Mouse (Mus musculus): ENCODE data around the gene Tmc6. TPM values are rescaled to one million over a fixed set of nuclear protein-coding genes. Genes with fewer than 3 reads are reported as not detected.
A peak's percentile ranks its signal among the peaks of the same experiment; 100 is the strongest.

Gene Tmc6
- polyA plus RNA-seq, 1 experiment from 2014 or later, result 50.5 TPM

GRCm38 (mm10) chr11:117728245-117728644, 53.8 kb downstream of the Tmc6 start:
- Histone ChIP-seq H3K27me3 (ENCODE audit: insufficient read depth, low read length) (no peaks in the 10 kb centered on the region), H3K4me2 (replicated peaks; ENCODE audit: low read depth, low read length) (no peak overlapping the region), H3K27ac (ENCODE audit: low read length) (peak overlapping the region; percentile 19), H3K4me3 (ENCODE audit: low read length) (no peak overlapping the region), H3K4me1 (ENCODE audit: insufficient read depth, low read length) (peaks cover 33% of the 10 kb centered on the region), H3K9ac (replicated peaks; ENCODE audit: low read length) (no peak overlapping the region), H3K36me3 (ENCODE audit: insufficient read depth, low read length) (0 out of 2 replicates have a peak, but pooled peaks cover under 1% of the 10 kb centered on the region), H3K9me3 (ENCODE audit: low read length) (no peaks in the 10 kb centered on the region)
- no peak for ATAC-seq (ENCODE audit: low FRiP score, low TSS enrichment)
- 79% methylated on average over 5 of the region's 5 CpGs for WGBS

GRCm38 (mm10) chr11:117727031-117727430, 55.0 kb downstream of the Tmc6 start:
- Histone ChIP-seq H3K36me3 (ENCODE audit: insufficient read depth, low read length) (peaks cover 9% of the 10 kb centered on the region; the same call in 1 of the 2 replicates), H3K4me1 (ENCODE audit: insufficient read depth, low read length) (peaks cover 33% of the 10 kb centered on the region), H3K4me2 (replicated peaks; ENCODE audit: low read depth, low read length) (no peak overlapping the region), H3K27ac (ENCODE audit: low read length) (no peak overlapping the region), H3K9me3 (ENCODE audit: low read length) (no peaks in the 10 kb centered on the region), H3K4me3 (ENCODE audit: low read length) (no peak overlapping the region), H3K27me3 (ENCODE audit: insufficient read depth, low read length) (no peaks in the 10 kb centered on the region), H3K9ac (replicated peaks; ENCODE audit: low read length) (no peak overlapping the region)
- 90% methylated on average over 4 of the region's 4 CpGs for whole genome bisulfite sequencing
- ATAC-seq (ENCODE audit: low FRiP score, low TSS enrichment), result no peak

GRCm38 (mm10) chr11:117724604-117725301, 57.2 kb downstream of the Tmc6 start:
- H3K4me2 ChIP-seq (replicated peaks; ENCODE audit: low read depth, low read length), result no peak overlapping the region
- no peak overlapping the region for H3K27ac ChIP-seq (ENCODE audit: low read length)
- H3K9me3 ChIP-seq (ENCODE audit: low read length), result no peaks in the 10 kb centered on the region
- peaks cover 26% of the 10 kb centered on the region for H3K36me3 ChIP-seq (ENCODE audit: insufficient read depth, low read length)
- WGBS, result 76% methylated on average over 6 of the region's 6 CpGs
- ATAC-seq (ENCODE audit: low FRiP score, low TSS enrichment), result no peak
- H3K27me3 ChIP-seq (ENCODE audit: insufficient read depth, low read length), result no peaks in the 10 kb centered on the region
- H3K9ac ChIP-seq (replicated peaks; ENCODE audit: low read length), result no peak overlapping the region
- H3K4me1 ChIP-seq (ENCODE audit: insufficient read depth, low read length), result peaks cover 15% of the 10 kb centered on the region
- no peak overlapping the region for H3K4me3 ChIP-seq (ENCODE audit: low read length)

- 90% methylated on average over 3 of the region's 3 CpGs for WGBS
- H3K27me3 ChIP-seq (ENCODE audit: insufficient read depth, low read length), result no peaks in the 10 kb centered on the region
- no peak overlapping the region for H3K9ac ChIP-seq (replicated peaks; ENCODE audit: low read length)
- no peak overlapping the region for H3K27ac ChIP-seq (ENCODE audit: low read length)
- H3K9me3 ChIP-seq (ENCODE audit: low read length), result no peaks in the 10 kb centered on the region
- H3K4me1 ChIP-seq (ENCODE audit: insufficient read depth, low read length), result no peaks in the 10 kb centered on the region
- peaks cover 40% of the 10 kb centered on the region for H3K36me3 ChIP-seq (ENCODE audit: insufficient read depth, low read length)
- H3K4me3 ChIP-seq (ENCODE audit: low read length), result no peak overlapping the region
- H3K4me2 ChIP-seq (replicated peaks; ENCODE audit: low read depth, low read length), result no peak overlapping the region
- no peak for ATAC-seq (ENCODE audit: low FRiP score, low TSS enrichment)
Measured at GRCm38 (mm10) chr11:117718838-117719237, 63.2 kb downstream of the Tmc6 start.

Other genes with a start within 250 kb of the Tmc6 start
- 9.1 and 10.7 TPM in 2 replicates for gene Tnrc6c, start 127.9 kb downstream of the Tmc6 start, polyA plus RNA-seq (2015; fragmentation: Nextera tagmentation; extraction: Ambion mirVana)
- 3.6 TPM in 2 replicates for gene Tmc8, start 122 bp downstream of the Tmc6 start, polyA plus RNA-seq (2015; fragmentation: Nextera tagmentation; extraction: Ambion mirVana)
- 0.33 and 0.54 TPM in 2 replicates for gene 6030468B19Rik, start 15.5 kb upstream of the Tmc6 start, polyA plus RNA-seq (2015; fragmentation: Nextera tagmentation; extraction: Ambion mirVana)
- 0.26 and 0.44 TPM in 2 replicates for gene Gm20708, start 27.5 kb upstream of the Tmc6 start, polyA plus RNA-seq (2015; fragmentation: Nextera tagmentation; extraction: Ambion mirVana)
- 93.2 and 106 TPM in 2 replicates for gene Syngr2, start 27.5 kb upstream of the Tmc6 start, polyA plus RNA-seq (2015; fragmentation: Nextera tagmentation; extraction: Ambion mirVana)
- 5.8 and 6.1 TPM in 2 replicates for gene Afmid, start 43.7 kb upstream of the Tmc6 start, polyA plus RNA-seq (2015; fragmentation: Nextera tagmentation; extraction: Ambion mirVana)
- 128 and 136 TPM in 2 replicates for gene Tk1, start 43.9 kb upstream of the Tmc6 start, polyA plus RNA-seq (2015; fragmentation: Nextera tagmentation; extraction: Ambion mirVana)
- gene Birc5, start 67.1 kb upstream of the Tmc6 start, polyA plus RNA-seq (2015; fragmentation: Nextera tagmentation; extraction: Ambion mirVana), result 284 and 298 TPM in 2 replicates
- gene Tmem235, start 78.6 kb upstream of the Tmc6 start, polyA plus RNA-seq (2015; fragmentation: Nextera tagmentation; extraction: Ambion mirVana), result not detected in 2 replicates
- gene Tha1, start 91.3 kb upstream of the Tmc6 start, polyA plus RNA-seq (2015; fragmentation: Nextera tagmentation; extraction: Ambion mirVana), result 6.9 and 7.7 TPM in 2 replicates
- 14.6 and 15.9 TPM in 2 replicates for gene Socs3, start 187.8 kb upstream of the Tmc6 start, polyA plus RNA-seq (2015; fragmentation: Nextera tagmentation; extraction: Ambion mirVana)
- 37.5 and 41.8 TPM in 2 replicates for gene Pgs1, start 204.1 kb upstream of the Tmc6 start, polyA plus RNA-seq (2015; fragmentation: Nextera tagmentation; extraction: Ambion mirVana)

Measured in kidney, embryonic 16.5 days (tissue).